Mouse (Mus musculus): Measurements from ENCODE around the gene Gm29609. TPM values are rescaled to one million over a fixed set of nuclear protein-coding genes. Genes with fewer than 3 reads are reported as not detected.
A peak's percentile ranks its signal among the peaks of the same experiment; 100 is the strongest.

Gene Gm29609
- total RNA-seq, 2 experiments from 2014 or later: not detected

DNA sequence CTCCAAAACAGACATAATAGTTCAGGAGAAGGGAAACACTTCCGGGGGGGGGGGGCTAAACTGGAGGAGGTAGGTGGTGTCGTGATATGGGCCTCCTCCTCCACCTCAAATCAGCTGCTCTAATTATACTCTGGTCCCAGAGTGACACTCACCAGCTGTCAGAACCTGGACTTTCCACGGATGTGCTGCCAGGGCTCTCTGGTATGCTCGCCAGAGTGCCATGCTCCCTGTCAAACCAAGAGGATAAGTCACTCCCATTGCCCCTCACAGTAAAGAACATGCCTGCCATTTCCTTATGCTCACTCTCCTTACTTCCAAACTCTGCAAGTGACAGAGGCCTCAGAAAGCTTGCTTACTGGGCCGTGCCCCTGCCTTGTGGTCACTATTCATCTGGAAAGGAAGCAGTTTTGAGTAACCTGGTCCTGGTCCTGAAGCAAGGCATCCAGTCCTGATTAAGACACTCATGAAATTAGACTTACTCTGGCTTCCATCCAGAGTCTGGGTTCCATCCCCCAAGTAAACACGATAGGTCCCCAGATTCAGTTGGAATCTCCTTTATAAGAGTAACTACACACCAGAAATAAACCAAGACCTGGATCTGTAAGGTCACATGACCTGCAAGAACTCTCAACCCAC lies 26.1 kb downstream of the Gm29609 start:
- peak; percentile 10; the same call in 1 of the 2 replicates for ATAC-seq (replicated peaks; ENCODE audit: low FRiP score, poor library complexity, severe bottlenecking)

DNA sequence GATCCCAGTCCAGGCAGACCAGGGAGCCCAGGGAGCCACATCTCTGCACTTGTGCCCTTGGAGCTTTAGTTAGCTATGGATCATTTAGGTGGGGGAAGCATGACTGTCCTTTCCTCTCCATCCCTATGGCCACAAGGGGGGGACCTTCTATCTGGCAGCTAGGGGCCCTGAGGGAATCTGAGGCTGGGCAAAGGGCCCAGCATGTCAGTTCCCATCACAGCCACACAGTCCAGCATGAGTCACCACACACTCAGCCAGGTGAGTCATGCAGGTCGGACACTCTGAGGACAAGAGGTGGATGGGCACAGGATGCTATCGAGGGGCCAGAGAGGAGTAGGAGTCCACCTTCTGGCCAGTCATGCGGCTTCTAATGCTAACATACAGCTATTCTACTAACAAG lies 28.0 kb downstream of the Gm29609 start:
- no peak for ATAC-seq (replicated peaks; ENCODE audit: low FRiP score, poor library complexity, severe bottlenecking)

- no peak for ATAC-seq (replicated peaks; ENCODE audit: low FRiP score, poor library complexity, severe bottlenecking)
Measured at GRCm38 (mm10) chr5:31149781-31150180, 29.9 kb downstream of the Gm29609 start.

DNA sequence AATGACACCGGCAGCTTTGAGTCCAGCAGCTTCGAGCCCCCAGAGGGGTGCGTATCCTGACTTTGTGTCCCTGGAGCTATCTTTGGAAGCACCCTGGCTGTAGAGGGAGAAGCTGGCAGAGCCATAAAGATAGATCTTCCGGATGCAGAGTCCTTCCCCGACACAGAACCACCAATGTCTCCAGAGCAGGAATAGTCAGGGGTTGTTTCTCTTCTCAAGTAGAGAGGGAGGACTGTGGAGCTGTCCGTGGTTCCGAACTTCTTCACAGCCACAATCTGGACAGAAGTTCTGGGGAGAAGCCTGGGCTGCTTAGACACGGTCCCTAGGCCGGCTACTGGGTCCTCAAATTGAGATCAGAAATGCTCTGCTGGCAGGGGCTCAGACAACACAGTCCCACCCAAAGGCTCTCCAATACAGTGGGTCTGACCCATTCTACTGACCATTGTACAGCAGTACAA lies 40.7 kb downstream of the Gm29609 start:
- ATAC-seq (replicated peaks; ENCODE audit: low FRiP score, poor library complexity, severe bottlenecking): no peak

- no peak for ATAC-seq (replicated peaks; ENCODE audit: low FRiP score, poor library complexity, severe bottlenecking)
Measured at GRCm38 (mm10) chr5:31138241-31138967, 41.3 kb downstream of the Gm29609 start, which contains the start of gene Ucn. Ucn (minus strand) TSS chr5:31138829.

DNA sequence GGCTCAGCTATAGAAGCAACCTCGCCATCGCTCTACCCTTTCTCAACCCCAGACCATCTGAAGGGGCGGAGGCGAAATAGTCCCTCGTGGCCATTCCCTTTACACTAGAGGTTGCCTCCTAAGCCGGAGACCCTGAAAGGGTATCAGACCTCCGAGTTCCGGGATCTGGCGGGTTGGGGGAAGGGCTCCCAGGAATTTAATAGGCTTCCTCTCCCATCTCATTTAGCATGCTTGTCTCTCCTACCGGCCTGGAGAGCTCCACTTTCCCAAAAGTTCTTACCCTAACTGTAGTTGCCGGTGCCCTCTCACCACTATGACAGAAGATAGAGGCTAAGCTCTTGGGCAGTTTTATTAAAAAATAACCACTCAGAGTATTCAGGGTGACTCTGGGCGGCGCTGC lies 42.1 kb downstream of the Gm29609 start:
- ATAC-seq (replicated peaks; ENCODE audit: low FRiP score, poor library complexity, severe bottlenecking): no peak

DNA sequence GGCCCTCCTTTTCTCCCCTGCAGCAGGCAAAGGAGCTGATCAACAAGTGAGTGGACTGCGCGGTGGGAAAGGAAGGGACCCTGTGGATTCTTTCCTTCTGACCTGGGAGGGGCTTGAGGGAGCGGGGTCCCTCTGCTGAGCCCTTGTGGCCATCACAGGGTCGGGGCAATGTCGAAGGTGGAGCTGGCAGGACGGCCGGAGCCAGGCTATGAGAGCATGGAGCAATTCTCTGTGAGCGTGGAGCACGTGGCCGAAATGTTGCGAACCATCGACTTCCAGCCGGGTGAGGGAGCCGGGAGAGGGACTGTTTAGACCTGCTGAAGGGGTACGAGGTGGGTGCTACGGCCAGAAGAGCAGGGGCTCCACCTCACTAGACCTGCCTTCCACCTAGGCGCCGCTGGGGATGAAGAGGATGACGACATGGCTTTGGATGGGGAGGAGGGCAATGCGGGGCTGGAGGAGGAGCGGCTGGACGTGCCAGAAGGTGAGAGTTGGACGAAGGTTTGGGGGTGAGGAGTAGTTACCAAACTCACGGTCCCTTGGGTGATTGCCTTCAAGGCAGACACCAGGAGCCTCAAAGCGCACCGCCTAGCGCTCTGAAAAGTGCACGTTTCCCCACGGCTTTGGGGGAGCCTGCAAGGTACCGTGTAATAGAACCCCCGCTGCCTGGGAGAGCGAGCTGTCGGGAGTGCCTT lies 42.8 kb downstream of the Gm29609 start:
- ATAC-seq (replicated peaks; ENCODE audit: low FRiP score, poor library complexity, severe bottlenecking): no peak

- no peak for ATAC-seq (replicated peaks; ENCODE audit: low FRiP score, poor library complexity, severe bottlenecking)
Measured at GRCm38 (mm10) chr5:31126050-31126449, 53.7 kb downstream of the Gm29609 start.

GRCm38 (mm10) chr5:31123481-31123880 lies 56.2 kb downstream of the Gm29609 start:
- no peak for ATAC-seq (replicated peaks; ENCODE audit: low FRiP score, poor library complexity, severe bottlenecking)

GRCm38 (mm10) chr5:31121111-31121510 lies 58.6 kb downstream of the Gm29609 start:
- ATAC-seq (replicated peaks; ENCODE audit: low FRiP score, poor library complexity, severe bottlenecking): no peak

GRCm38 (mm10) chr5:31116912-31117311 lies 62.8 kb downstream of the Gm29609 start:
- no peak for ATAC-seq (replicated peaks; ENCODE audit: low FRiP score, poor library complexity, severe bottlenecking)

- ATAC-seq (replicated peaks; ENCODE audit: low FRiP score, poor library complexity, severe bottlenecking): no peak
Measured at GRCm38 (mm10) chr5:31116354-31116753, 63.4 kb downstream of the Gm29609 start, which contains the start of gene Trim54. Trim54 (plus strand) TSS chr5:31116712.

DNA sequence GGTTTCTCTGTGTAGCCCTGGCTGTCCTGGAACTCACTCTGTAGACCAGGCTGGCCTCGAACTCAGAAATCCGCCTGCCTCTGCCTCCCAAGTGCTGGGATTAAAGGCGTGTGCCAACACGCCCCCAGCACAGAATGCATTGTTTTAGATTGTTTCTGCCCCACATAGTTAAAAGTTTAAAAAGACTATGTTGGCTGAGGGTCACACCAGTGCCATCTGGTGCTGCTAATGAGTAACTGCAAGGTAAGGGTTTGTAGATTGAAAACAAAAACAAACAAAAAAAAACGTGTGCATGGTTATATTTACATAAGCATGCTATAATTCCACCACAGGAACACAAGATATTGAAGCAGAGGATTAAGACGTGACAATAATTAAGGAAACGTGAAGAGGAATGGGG lies 68.9 kb downstream of the Gm29609 start:
- ATAC-seq (replicated peaks; ENCODE audit: low FRiP score, poor library complexity, severe bottlenecking): no peak

- no peak for ATAC-seq (replicated peaks; ENCODE audit: low FRiP score, poor library complexity, severe bottlenecking)
Measured at GRCm38 (mm10) chr5:31108000-31108490, 71.7 kb downstream of the Gm29609 start, which contains the start of gene Slc30a3. Slc30a3 (minus strand) TSS chr5:31108237.

- ATAC-seq (replicated peaks; ENCODE audit: low FRiP score, poor library complexity, severe bottlenecking): no peak
Measured at GRCm38 (mm10) chr5:31105814-31106335, 73.8 kb downstream of the Gm29609 start, which contains the start of gene Dnajc5g. Dnajc5g (plus strand) TSS chr5:31106285.

DNA sequence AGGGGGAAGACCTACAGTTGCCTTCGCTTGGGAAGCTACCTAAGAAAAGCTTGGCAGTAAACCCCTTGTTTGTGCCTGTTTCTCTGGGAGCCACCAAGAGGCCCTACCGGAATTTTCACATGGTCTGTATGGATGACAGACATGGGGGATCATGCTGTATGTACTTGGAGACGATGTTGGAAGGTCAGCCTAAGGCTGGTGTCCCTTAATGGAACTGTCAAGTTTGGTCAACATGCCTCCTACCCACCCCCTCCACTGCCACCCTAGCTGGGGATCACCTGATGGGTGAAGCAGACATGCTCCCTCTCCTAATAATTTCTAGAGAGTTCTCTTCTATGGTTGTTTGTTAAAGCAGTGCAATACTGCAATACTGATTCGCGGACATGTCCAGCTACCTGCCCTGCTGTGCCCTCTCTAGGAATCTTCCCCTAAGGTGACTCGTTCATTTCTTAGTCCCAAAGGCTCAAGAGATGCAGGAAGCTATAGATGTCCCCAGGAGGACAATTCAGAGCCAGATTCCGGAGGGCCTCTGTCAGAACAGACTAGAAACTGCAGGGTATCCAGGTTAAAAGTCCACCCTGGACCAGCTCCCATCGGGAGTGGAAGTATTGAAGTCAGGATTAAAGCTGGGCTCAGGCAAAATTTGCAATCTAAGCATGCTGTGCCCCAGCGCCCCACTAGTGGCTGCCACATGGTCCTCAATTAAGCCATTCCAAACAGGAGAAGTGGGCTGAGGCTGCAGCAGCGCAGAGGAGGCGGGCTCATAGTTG lies 83.8 kb downstream of the Gm29609 start:
- ATAC-seq (replicated peaks; ENCODE audit: low FRiP score, poor library complexity, severe bottlenecking): no peak

DNA sequence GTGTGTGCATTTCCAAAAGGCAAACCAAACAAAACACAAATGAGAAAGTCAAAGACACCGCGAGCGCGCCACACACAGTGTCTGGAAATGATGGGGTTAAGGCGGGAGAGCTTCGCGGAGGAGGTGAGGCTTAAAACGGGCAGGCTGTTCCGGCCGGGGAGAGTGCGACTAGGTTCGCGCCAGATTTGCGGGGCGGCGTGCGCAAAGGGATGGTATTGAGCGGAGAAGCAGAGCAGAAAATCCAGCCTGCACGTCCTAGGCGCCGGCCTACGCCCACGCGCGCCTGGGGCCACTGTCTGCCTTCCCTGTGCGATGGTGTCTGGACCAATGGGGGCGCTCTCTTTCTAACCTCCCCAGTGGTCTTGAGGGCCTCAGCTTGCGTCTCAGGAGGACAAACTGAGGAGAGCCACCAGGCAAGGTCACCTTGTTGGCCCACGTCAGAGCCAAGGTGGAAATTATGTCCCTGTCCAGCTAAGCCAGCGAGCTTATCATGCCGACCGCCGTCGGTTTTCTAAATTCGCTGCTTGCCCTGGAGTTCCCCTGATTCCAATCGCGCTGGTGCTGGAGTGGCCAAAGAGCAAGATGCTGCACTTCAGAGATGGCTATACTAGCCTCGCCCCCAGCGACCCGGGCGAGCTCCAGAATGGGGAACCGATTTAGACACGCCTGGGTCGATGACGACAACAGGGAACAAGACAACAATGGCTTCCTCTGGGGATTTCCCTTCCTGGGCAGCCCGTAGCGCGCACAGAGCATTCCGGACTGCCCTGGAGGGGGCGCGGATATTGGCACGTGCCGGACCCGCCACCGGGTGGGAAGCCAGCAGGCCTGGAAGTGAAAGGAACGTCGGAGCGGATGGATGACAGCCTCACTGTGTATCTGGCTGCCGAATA lies 84.7 kb downstream of the Gm29609 start:
- ATAC-seq (replicated peaks; ENCODE audit: low FRiP score, poor library complexity, severe bottlenecking): no peak

Data from erythroblast, adult 5-6 weeks (primary cell).